Mouse (Mus musculus): ENCODE data around the gene Cped1. TPM values are rescaled to one million over a fixed set of nuclear protein-coding genes. Genes with fewer than 3 reads are reported as not detected.

The Cped1 gene
- total RNA-seq, 4 experiments from 2014 or later, result 3.9 to 5.7 (median 4.8) TPM

- DNase-seq (ENCODE audit: low spot score in 2 of 2), result peak; percentile 18
Observed at GRCm38 (mm10) chr6:22288737-22289460, 303.2 kb downstream of the Cped1 start.

- no peak for DNase-seq (ENCODE audit: low spot score in 2 of 2)
Observed at GRCm38 (mm10) chr6:22289461-22290021, 303.8 kb downstream of the Cped1 start.

- DNase-seq (ENCODE audit: low spot score in 2 of 2), result no peak
Observed at GRCm38 (mm10) chr6:22290790-22291189, 305.1 kb downstream of the Cped1 start.

DNA sequence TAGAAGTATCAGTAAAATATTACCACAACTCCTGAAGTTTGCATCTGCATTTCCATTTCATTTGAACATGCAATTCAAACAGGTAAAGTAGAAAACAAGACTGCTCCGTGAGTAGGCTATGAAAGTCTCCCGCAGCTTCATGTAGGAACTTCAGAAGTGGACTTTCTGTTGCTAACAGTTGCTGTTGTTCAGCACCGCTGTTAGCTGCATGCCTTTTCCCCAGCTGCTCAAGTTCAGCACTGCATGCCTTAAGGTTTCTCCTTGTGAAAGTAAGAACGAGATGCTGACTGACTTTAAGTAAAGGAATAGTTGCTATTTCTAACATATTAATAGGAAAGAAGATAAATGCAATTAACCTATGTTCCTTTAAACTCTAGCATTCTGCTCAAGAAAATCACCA is 306.3 kb downstream of the Cped1 start:
- no peak for DNase-seq (ENCODE audit: low spot score in 2 of 2)

DNA sequence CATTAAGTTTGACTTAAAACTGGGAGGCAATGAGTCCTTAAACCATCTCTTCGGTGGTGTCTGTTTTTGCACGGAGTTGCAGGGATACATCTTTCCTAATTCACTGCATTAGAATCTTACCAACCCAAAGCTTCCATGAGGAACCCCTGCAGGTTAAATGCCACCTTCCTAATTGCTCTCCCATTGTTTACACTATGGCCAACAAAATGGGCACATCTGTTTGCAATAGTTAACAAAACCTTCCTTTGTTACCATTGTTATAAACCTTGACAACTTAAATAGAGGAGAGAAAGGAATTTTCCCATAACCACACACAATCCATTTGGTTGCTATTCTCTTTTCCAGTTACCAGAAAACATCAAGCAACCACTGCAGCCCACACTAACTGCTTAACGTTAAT is 308.2 kb downstream of the Cped1 start:
- DNase-seq (ENCODE audit: low spot score in 2 of 2), result no peak

- DNase-seq (ENCODE audit: low spot score in 2 of 2), result no peak
Observed at GRCm38 (mm10) chr6:22297028-22297427, 311.3 kb downstream of the Cped1 start.

DNA sequence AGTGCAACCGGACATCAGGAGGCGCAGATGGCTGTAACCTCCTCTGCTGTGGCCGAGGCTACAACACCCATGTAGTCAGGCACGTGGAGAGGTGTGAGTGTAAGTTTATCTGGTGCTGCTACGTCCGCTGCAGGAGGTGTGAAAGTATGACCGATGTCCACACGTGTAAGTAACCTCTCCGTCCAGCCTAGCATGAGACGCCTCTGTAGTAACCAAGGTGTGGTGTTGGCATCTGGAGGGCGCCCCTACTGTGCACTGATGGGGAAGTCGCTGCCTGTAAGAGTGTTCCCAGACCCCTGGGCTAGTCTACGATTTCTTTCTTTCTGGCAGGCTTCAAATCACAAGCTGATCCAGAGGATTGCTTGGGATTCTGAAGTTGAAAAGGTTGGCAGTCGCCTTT is 312.3 kb downstream of the Cped1 start:
- DNase-seq (ENCODE audit: low spot score in 2 of 2), result no peak

Other genes starting within 250 kb of the Cped1 start
- 10 to 100 TPM; 25.1 to 27.8 (median 26.8) TPM for gene Tspan12, start 133.4 kb upstream of the Cped1 start, total RNA-seq (2022)
- 10 to 100 TPM; 19.0 to 26.7 (median 20.4) TPM for gene Ing3, start 36.3 kb upstream of the Cped1 start, total RNA-seq (2022)

All from left cerebral cortex, adult 8-10 months (tissue).